Mouse (Mus musculus) kidney, postnatal 0 days (tissue): ENCODE measurements around the gene Pax4. TPM values are rescaled to one million over a fixed set of nuclear protein-coding genes. Genes with fewer than 3 reads are reported as not detected.

Experiments used
- ATAC-seq: fragments of 200-750 bp; cut with Nextera tagmentation; replicated peaks from 2 replicates; pipeline ENCODE4 v1.8.0; 2017; ENCODE audit warnings: low read depth, moderate number of reproducible peaks, moderate TSS enrichment, moderate library complexity; ENCODE audit not compliant: low FRiP score
- DNase-seq: peaks from one replicate; pipeline ENCODE4 v3.0.0-alpha.2; 2016; ENCODE audit warnings: low spot score
- H3K27ac ChIP-seq: fragments of 300-500 bp; sonication (generic); 2 replicates; pipeline ENCODE4 v1.5.1; 2014; ENCODE audit warnings: mild to moderate bottlenecking
- H3K27me3 ChIP-seq: fragments of 300-500 bp; sonication (generic); 2 replicates; pipeline ENCODE4 v1.6.1; 2014; ENCODE audit warnings: low read length, mixed read lengths; ENCODE audit not compliant: insufficient read depth
- H3K36me3 ChIP-seq: fragments of 300-500 bp; sonication (generic); 2 replicates; pipeline ENCODE4 v1.6.1; 2014; ENCODE audit warnings: low read length, mixed read lengths; ENCODE audit not compliant: insufficient read depth
- H3K4me1 ChIP-seq: fragments of 300-500 bp; sonication (generic); replicated peaks from 2 replicates; pipeline ENCODE4 v1.6.1; 2014; ENCODE audit warnings: antibody characterized with exemption, low read length, mixed read lengths; ENCODE audit not compliant: insufficient read depth
- H3K4me2 ChIP-seq: fragments of 300-500 bp; sonication (generic); 2 replicates; pipeline ENCODE4 v1.6.1; 2014; ENCODE audit warnings: mild to moderate bottlenecking, low read length, moderate library complexity, mixed read lengths
- H3K4me3 ChIP-seq: fragments of 300-500 bp; sonication (generic); replicated peaks from 2 replicates; pipeline ENCODE4 v1.5.1; 2014; ENCODE audit warnings: low read depth, low read length
- H3K9ac ChIP-seq: fragments of 300-500 bp; sonication (generic); 2 replicates; pipeline ENCODE4 v1.6.1; 2014; ENCODE audit warnings: low read depth, low read length
- H3K9me3 ChIP-seq: fragments of 300-500 bp; sonication (generic); replicated peaks from 2 replicates; pipeline ENCODE4 v1.6.1; 2016; ENCODE audit warnings: low read length, inconsistent platforms, mixed read lengths
- CTCF ChIP-seq: IDR thresholded peaks from 2 replicates; pipeline ENCODE4 v1.5.1; 2016; ENCODE audit warnings: antibody characterized with exemption, low read depth, mild to moderate bottlenecking, moderate library complexity
- WGBS: fragments of 180-500 bp; shearing (Covaris S2); extraction: QIAGEN DNeasy Blood & Tissue Kit; methylation state at CpG from one replicate; pipeline ENCODE4 v1.1.7; 2014; 5-methylcytosine and 5-hydroxymethylcytosine counted together
- polyA plus RNA-seq: library from polyadenylated mRNA; unstranded; fragments of >200 nt; fragmentation: Nextera tagmentation; extraction: Ambion mirVana; gene quantifications from 2 replicates; pipeline ENCODE4 v1.2.1, GENCODE M21; 2015

Gene Pax4
- polyA plus RNA-seq, 1 experiment from 2014 or later: not detected

DNA sequence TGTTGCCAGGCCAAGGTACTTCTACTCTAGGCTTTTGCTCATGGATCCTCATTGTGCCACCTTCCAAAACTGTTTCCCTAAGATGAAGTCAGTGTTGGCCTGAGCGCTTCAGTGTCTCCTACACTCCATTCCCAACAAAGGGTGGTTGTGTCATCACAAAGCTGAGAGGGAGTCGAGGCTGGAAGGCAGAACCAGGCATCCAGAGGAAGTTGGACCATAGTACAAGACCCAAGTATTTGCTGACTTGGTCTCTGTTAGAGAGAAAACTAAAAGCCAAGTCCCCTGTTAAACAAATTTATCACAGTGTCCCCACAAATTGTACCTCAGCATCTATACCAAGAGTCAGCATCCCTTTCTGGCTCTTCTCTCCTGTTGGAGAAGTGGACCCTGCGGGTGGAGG, 20.9 kb downstream of the Pax4 start, which contains the start of gene Gcc1:
Gcc1 (minus strand) TSS at position 101 of the 400 bp plus-strand sequence.
- no peak within 1 kb of the TSS for H3K4me2 ChIP-seq
- H3K4me3 ChIP-seq: no peak within 1 kb of the TSS
- H3K9me3 ChIP-seq: no peaks in the 10 kb centered on the region
- TF ChIP-seq CTCF: no peak
- H3K4me1 ChIP-seq: 0 out of 2 replicates have a peak, but pooled peaks cover 3% of the 10 kb centered on the region
- H3K36me3 ChIP-seq: peaks cover 5% of the 10 kb centered on the region; the same call in 1 of the 2 replicates
- DNase-seq (no peak), ATAC-seq (no peak)
- H3K9ac ChIP-seq: no peak within 1 kb of the TSS
- no peak within 1 kb of the TSS for H3K27ac ChIP-seq
- H3K27me3 ChIP-seq: no peaks in the 10 kb centered on the region
- WGBS: 91% methylated on average over 3 of the region's 3 CpGs

DNA sequence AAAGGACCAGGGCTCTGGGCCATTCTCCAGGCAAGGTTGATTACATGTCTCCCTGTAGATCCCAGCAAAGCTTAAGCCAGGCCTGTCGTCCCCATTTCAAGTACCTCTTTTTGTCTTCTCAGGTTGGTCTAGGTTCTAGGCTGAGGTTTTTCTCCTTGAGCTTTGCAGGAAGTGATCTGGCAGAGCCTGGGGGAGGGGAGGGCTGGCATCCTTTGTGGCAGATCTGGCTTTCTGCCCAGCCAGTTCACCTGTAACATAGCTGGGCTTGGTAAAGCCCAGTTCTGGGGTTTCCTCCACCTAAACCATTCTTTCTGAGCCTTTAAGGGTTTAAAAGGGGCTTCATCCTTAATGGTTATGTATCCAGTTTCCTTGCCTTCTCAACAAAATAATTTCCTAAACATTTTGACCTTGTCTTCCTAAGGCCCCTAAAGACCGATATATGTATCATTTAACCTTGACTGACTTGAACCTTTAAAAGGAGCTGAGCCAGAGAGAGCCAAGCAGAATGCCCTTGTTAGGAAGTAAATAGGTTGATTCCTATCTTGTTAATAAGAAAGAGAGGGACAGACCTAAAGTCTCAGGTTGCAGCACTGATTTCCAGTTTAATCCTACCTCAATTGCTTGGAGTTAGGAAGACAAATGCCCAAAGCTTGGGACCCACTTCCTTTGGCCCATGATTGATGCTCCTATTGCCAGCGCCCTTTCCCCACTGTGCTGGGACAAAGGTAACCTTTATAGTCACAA, 21.9 kb downstream of the Pax4 start, which contains the start of gene Fscn3:
Fscn3 (plus strand) TSS at position 694 of the 744 bp plus-strand sequence.
- no peak within 1 kb of the TSS for H3K4me3 ChIP-seq
- H3K27me3 ChIP-seq: no peaks in the 10 kb centered on the region
- WGBS: 76% methylated on average over 3 of the region's 3 CpGs
- H3K4me2 ChIP-seq: no peak within 1 kb of the TSS
- 0 out of 2 replicates have a peak, but pooled peaks cover 3% of the 10 kb centered on the region for H3K4me1 ChIP-seq
- no peak within 1 kb of the TSS for H3K9ac ChIP-seq
- H3K9me3 ChIP-seq: no peaks in the 10 kb centered on the region
- H3K36me3 ChIP-seq: peaks cover 5% of the 10 kb centered on the region; the same call in 1 of the 2 replicates
- DNase-seq (no peak), ATAC-seq (no peak)
- no peak within 1 kb of the TSS for H3K27ac ChIP-seq
- TF ChIP-seq CTCF: no peak

DNA sequence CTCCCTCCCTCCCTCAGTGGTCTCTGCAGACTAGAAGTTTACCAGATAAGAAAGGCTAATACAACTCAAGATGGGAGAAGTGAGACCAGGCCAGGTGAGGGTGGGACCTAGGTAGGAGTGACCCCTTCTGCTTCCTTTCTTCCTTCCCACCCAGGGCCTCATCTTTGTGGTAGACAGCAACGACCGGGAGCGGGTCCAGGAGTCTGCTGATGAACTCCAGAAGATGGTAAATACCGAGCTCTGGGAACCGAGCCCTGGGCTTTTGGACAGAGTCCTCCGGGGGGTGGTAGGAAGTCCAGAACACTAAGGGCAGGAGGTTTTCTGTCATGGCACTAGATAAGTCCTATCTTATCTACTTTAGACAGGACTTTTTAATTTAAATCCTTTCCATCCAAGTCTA, 24.1 kb downstream of the Pax4 start:
- Histone ChIP-seq H3K4me3 (no peak overlapping the region), H3K4me1 (peaks cover 17% of the 10 kb centered on the region), H3K27me3 (no peaks in the 10 kb centered on the region), H3K9ac (no peak overlapping the region), H3K4me2 (no peak overlapping the region), H3K27ac (no peak overlapping the region), H3K36me3 (peaks cover 5% of the 10 kb centered on the region; the same call in 1 of the 2 replicates), H3K9me3 (no peaks in the 10 kb centered on the region)
- 81% methylated on average over 6 of the region's 6 CpGs for whole genome bisulfite sequencing
- ATAC-seq (no peak), DNase-seq (no peak)
- TF ChIP-seq CTCF: no peak

DNA sequence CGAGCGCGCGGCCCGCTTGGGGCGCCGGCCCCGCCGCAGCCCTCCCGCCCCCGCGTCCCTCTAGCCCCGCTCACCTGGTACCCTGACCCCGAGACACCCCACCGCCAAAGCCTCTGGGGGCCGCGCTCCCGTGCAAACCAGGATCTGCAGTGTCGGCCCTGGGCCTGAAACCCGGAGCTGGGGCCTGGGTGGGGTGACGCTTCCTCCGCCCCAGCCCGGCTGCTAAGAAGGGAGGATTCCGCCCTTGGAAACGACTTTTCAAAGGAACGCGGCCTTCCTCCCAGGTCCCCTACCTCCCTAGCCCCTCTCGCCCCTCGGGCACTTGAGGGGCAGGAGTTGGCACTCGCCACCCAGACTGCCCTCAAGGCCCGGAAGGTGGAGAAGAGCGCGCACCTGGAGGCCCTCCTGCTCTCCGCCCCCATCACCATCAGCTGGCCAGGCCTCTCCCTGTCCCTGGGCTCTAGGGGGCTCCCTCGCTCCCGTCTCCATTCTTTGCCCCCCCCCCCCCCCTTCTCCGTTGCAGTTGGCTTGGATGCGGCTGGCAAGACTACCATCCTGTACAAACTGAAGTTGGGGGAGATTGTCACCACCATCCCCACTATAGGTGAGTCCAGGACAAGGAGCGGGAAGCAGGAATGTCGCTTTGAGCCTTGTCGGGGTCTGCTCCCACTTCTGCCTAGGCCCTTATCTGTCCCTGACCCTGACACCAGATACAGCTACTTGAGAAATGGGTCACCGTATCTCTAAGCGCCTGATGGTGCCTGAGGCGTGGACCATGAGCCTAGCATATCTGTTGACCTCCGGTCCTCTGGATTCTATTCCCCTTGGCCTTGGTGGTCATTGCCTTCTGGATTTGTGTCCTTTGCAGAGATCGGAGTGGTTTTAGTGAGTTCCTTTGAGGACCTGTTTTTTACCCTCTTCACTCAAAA, 25.1 kb downstream of the Pax4 start:
- ATAC-seq: peak; percentile 38
- peak; percentile 40; the same call in 1 of the 2 replicates for TF ChIP-seq CTCF
- WGBS: 9% methylated on average over 45 of the region's 46 CpGs

GRCm38 (mm10) chr6:28423313-28423712, 25.8 kb downstream of the Pax4 start, which contains the start of gene Arf5:
Gene Arf5, plus strand, starts transcription at chr6:28423560.
- no peaks in the 10 kb centered on the region for H3K27me3 ChIP-seq
- H3K27ac ChIP-seq: peak within 1 kb of the TSS; percentile 77
- no peaks in the 10 kb centered on the region for H3K9me3 ChIP-seq
- peak within 1 kb of the TSS; percentile 97 for H3K9ac ChIP-seq
- no peak for TF ChIP-seq CTCF
- peak; percentile 67 for ATAC-seq
- H3K4me1 ChIP-seq: peaks cover 24% of the 10 kb centered on the region
- DNase-seq: peak; percentile 93
- H3K4me3 ChIP-seq: peak within 1 kb of the TSS; percentile 97
- WGBS: under 1% methylated on average over 41 of the region's 42 CpGs
- peaks cover 9% of the 10 kb centered on the region; the same call in 1 of the 2 replicates for H3K36me3 ChIP-seq
- peak within 1 kb of the TSS; percentile 78 for H3K4me2 ChIP-seq

More for the DNA sequence above, 25.1 kb downstream of the Pax4 start:
- Histone ChIP-seq H3K4me1 (peaks cover 17% of the 10 kb centered on the region), H3K4me3 (peak overlapping the region; percentile 97), H3K36me3 (peaks cover 5% of the 10 kb centered on the region; the same call in 1 of the 2 replicates), H3K4me2 (peak overlapping the region; percentile 78), H3K27me3 (no peaks in the 10 kb centered on the region), H3K9ac (peak overlapping the region; percentile 97), H3K27ac (peak overlapping the region; percentile 77), H3K9me3 (no peaks in the 10 kb centered on the region)
- peak; percentile 68 for DNase-seq
